Mouse (Mus musculus) midbrain, embryonic 15.5 days (tissue): ENCODE data around the gene Gtf2h2. TPM values are rescaled to one million over a fixed set of nuclear protein-coding genes. Genes with fewer than 3 reads are reported as not detected.
A peak's percentile ranks its signal among the peaks of the same experiment; 100 is the strongest.

Experiments used
- ATAC-seq: fragments of 200-750 bp; cut with Nextera tagmentation; replicated peaks from 2 replicates; pipeline ENCODE4 v1.8.0; 2017; ENCODE audit warnings: moderate TSS enrichment
- H3K27ac ChIP-seq: fragments of 300-500 bp; sonication (generic); 2 replicates; pipeline ENCODE4 v1.5.1; 2015; ENCODE audit warnings: mild to moderate bottlenecking, inconsistent platforms
- H3K27me3 ChIP-seq: fragments of 300-500 bp; sonication (generic); replicated peaks from 2 replicates; pipeline ENCODE4 v1.6.1; 2015; ENCODE audit warnings: inconsistent platforms
- H3K36me3 ChIP-seq: fragments of 300-500 bp; sonication (generic); replicated peaks from 2 replicates; pipeline ENCODE4 v1.6.1; 2015; ENCODE audit warnings: inconsistent platforms
- H3K4me1 ChIP-seq: fragments of 300-500 bp; sonication (generic); 2 replicates; pipeline ENCODE4 v1.6.1; 2015; ENCODE audit warnings: inconsistent platforms
- H3K4me2 ChIP-seq: fragments of 300-500 bp; sonication (generic); 2 replicates; pipeline ENCODE4 v1.6.1; 2015; ENCODE audit warnings: inconsistent platforms, mild to moderate bottlenecking, moderate library complexity
- H3K4me3 ChIP-seq: fragments of 300-500 bp; sonication (generic); 2 replicates; pipeline ENCODE4 v1.5.1; 2015; ENCODE audit warnings: mild to moderate bottlenecking, inconsistent platforms
- H3K9ac ChIP-seq: fragments of 300-500 bp; sonication (generic); 2 replicates; pipeline ENCODE4 v1.6.1; 2015; ENCODE audit warnings: mild to moderate bottlenecking, inconsistent platforms
- H3K9me3 ChIP-seq: fragments of 300-500 bp; sonication (generic); 2 replicates; pipeline ENCODE4 v1.6.1; 2016; ENCODE audit warnings: inconsistent platforms
- WGBS: fragments of 180-500 bp; shearing (Covaris S2); methylation state at CpG from one replicate; pipeline ENCODE4 v1.1.7; 2015; ENCODE audit warnings: mixed read lengths; 5-methylcytosine and 5-hydroxymethylcytosine counted together
- polyA plus RNA-seq: library from polyadenylated mRNA; unstranded; fragments of >200 nt; fragmentation: Nextera tagmentation; extraction: Ambion mirVana; gene quantifications from 2 replicates; pipeline ENCODE4 v1.2.1, GENCODE M21; 2015

The Gtf2h2 gene
- polyA plus RNA-seq = 69.9 and 70.9 TPM in 2 replicates

- Histone ChIP-seq H3K9me3 (no peaks in the 10 kb centered on the region), H3K9ac (peak within 1 kb of the TSS; percentile 95), H3K27ac (peak within 1 kb of the TSS; percentile 90), H3K4me2 (peak within 1 kb of the TSS; percentile 73), H3K36me3 (peaks cover 13% of the 10 kb centered on the region), H3K4me3 (peak within 1 kb of the TSS; percentile 100), H3K27me3 (no peaks in the 10 kb centered on the region), H3K4me1 (peaks cover 13% of the 10 kb centered on the region)
- under 1% methylated on average over 51 of the region's 51 CpGs for WGBS
- ATAC-seq = peak; percentile 94
Observed at GRCm38 (mm10) chr13:100492061-100492787, at the start of gene Gtf2h2. Gtf2h2 (minus strand) TSS chr13:100492579.

GRCm38 (mm10) chr13:100536149-100536548 lies 43.8 kb upstream of the Gtf2h2 start:
- 83% methylated on average over 3 of the region's 3 CpGs for WGBS
- Histone ChIP-seq H3K27me3 (no peaks in the 10 kb centered on the region), H3K4me2 (no peak overlapping the region), H3K4me3 (no peak overlapping the region), H3K4me1 (no peaks in the 10 kb centered on the region), H3K36me3 (no peaks in the 10 kb centered on the region), H3K9ac (no peak overlapping the region), H3K9me3 (no peaks in the 10 kb centered on the region), H3K27ac (no peak overlapping the region)
- no peak for ATAC-seq

GRCm38 (mm10) chr13:100532788-100533365 lies 40.5 kb upstream of the Gtf2h2 start:
- Histone ChIP-seq H3K9ac (no peak overlapping the region), H3K4me1 (no peaks in the 10 kb centered on the region), H3K4me3 (no peak overlapping the region), H3K27ac (no peak overlapping the region), H3K4me2 (no peak overlapping the region), H3K9me3 (no peaks in the 10 kb centered on the region), H3K36me3 (no peaks in the 10 kb centered on the region), H3K27me3 (no peaks in the 10 kb centered on the region)
- no peak for ATAC-seq
- whole genome bisulfite sequencing = 76% methylated on average over 6 of the region's 6 CpGs

GRCm38 (mm10) chr13:100526649-100527038 lies 34.3 kb upstream of the Gtf2h2 start:
- 74% methylated on average over 6 of the region's 6 CpGs for WGBS
- H3K4me2 ChIP-seq = no peak overlapping the region
- no peak for ATAC-seq

GRCm38 (mm10) chr13:100525935-100526648 lies 33.7 kb upstream of the Gtf2h2 start:
- H3K4me3 ChIP-seq = no peak overlapping the region
- WGBS = 83% methylated on average over 6 of the region's 6 CpGs
- H3K9ac ChIP-seq = no peak overlapping the region
- H3K27me3 ChIP-seq = no peaks in the 10 kb centered on the region
- no peaks in the 10 kb centered on the region for H3K36me3 ChIP-seq
- no peak overlapping the region for H3K4me2 ChIP-seq
- no peaks in the 10 kb centered on the region for H3K4me1 ChIP-seq
- ATAC-seq = no peak
- H3K9me3 ChIP-seq = no peaks in the 10 kb centered on the region
- H3K27ac ChIP-seq = no peak overlapping the region

More at GRCm38 (mm10) chr13:100526649-100527038, 34.3 kb upstream of the Gtf2h2 start:
- H3K9me3 ChIP-seq = no peaks in the 10 kb centered on the region
- no peak overlapping the region for H3K9ac ChIP-seq
- no peaks in the 10 kb centered on the region for H3K36me3 ChIP-seq
- H3K4me1 ChIP-seq = no peaks in the 10 kb centered on the region
- H3K27ac ChIP-seq = no peak overlapping the region
- H3K4me3 ChIP-seq = no peak overlapping the region
- H3K27me3 ChIP-seq = no peaks in the 10 kb centered on the region

GRCm38 (mm10) chr13:100524896-100525295 lies 32.5 kb upstream of the Gtf2h2 start:
- Histone ChIP-seq H3K9ac (no peak overlapping the region), H3K9me3 (no peaks in the 10 kb centered on the region), H3K27me3 (no peaks in the 10 kb centered on the region), H3K36me3 (no peaks in the 10 kb centered on the region), H3K27ac (no peak overlapping the region), H3K4me3 (no peak overlapping the region), H3K4me2 (no peak overlapping the region), H3K4me1 (no peaks in the 10 kb centered on the region)
- 87% methylated on average over 6 of the region's 6 CpGs for WGBS
- no peak for ATAC-seq

GRCm38 (mm10) chr13:100523698-100524097 lies 31.3 kb upstream of the Gtf2h2 start:
- no peaks in the 10 kb centered on the region for H3K9me3 ChIP-seq
- ATAC-seq = no peak
- no peaks in the 10 kb centered on the region for H3K27me3 ChIP-seq
- H3K36me3 ChIP-seq = no peaks in the 10 kb centered on the region
- H3K9ac ChIP-seq = no peak overlapping the region
- no peaks in the 10 kb centered on the region for H3K4me1 ChIP-seq
- WGBS = 81% methylated on average over 2 of the region's 2 CpGs
- H3K27ac ChIP-seq = no peak overlapping the region
- H3K4me3 ChIP-seq = no peak overlapping the region
- no peak overlapping the region for H3K4me2 ChIP-seq

- ATAC-seq = no peak
- WGBS = 86% methylated on average over 9 of the region's 9 CpGs
Observed at GRCm38 (mm10) chr13:100521724-100522591, 29.6 kb upstream of the Gtf2h2 start.

GRCm38 (mm10) chr13:100519162-100519561 lies 26.8 kb upstream of the Gtf2h2 start:
- no peak overlapping the region for H3K4me3 ChIP-seq
- H3K9ac ChIP-seq = no peak overlapping the region
- H3K27me3 ChIP-seq = no peaks in the 10 kb centered on the region
- no peaks in the 10 kb centered on the region for H3K4me1 ChIP-seq
- no peak overlapping the region for H3K27ac ChIP-seq
- WGBS = 86% methylated on average over 2 of the region's 2 CpGs
- no peaks in the 10 kb centered on the region for H3K9me3 ChIP-seq
- no peaks in the 10 kb centered on the region for H3K36me3 ChIP-seq
- ATAC-seq = no peak
- no peak overlapping the region for H3K4me2 ChIP-seq

More at GRCm38 (mm10) chr13:100521724-100522591, 29.6 kb upstream of the Gtf2h2 start:
- Histone ChIP-seq H3K4me1 (no peaks in the 10 kb centered on the region), H3K9ac (no peak overlapping the region), H3K36me3 (no peaks in the 10 kb centered on the region), H3K27ac (no peak overlapping the region), H3K9me3 (no peaks in the 10 kb centered on the region), H3K4me2 (no peak overlapping the region), H3K4me3 (no peak overlapping the region), H3K27me3 (no peaks in the 10 kb centered on the region)

GRCm38 (mm10) chr13:100518191-100518590 lies 25.8 kb upstream of the Gtf2h2 start:
- Histone ChIP-seq H3K27me3 (no peaks in the 10 kb centered on the region), H3K27ac (no peak overlapping the region), H3K4me1 (no peaks in the 10 kb centered on the region), H3K9ac (no peak overlapping the region), H3K36me3 (no peaks in the 10 kb centered on the region), H3K4me3 (no peak overlapping the region), H3K4me2 (no peak overlapping the region), H3K9me3 (no peaks in the 10 kb centered on the region)
- ATAC-seq = no peak
- 87% methylated on average over 6 of the region's 6 CpGs for WGBS

- no peak overlapping the region for H3K9ac ChIP-seq
- no peak for ATAC-seq
- no peaks in the 10 kb centered on the region for H3K9me3 ChIP-seq
- no peaks in the 10 kb centered on the region for H3K27me3 ChIP-seq
- H3K4me2 ChIP-seq = no peak overlapping the region
- 88% methylated on average over 6 of the region's 6 CpGs for WGBS
- H3K4me3 ChIP-seq = no peak overlapping the region
- no peak overlapping the region for H3K27ac ChIP-seq
- no peaks in the 10 kb centered on the region for H3K36me3 ChIP-seq
- no peaks in the 10 kb centered on the region for H3K4me1 ChIP-seq
Observed at GRCm38 (mm10) chr13:100517652-100518153, 25.3 kb upstream of the Gtf2h2 start.
